Comparison of ENCODE assay signal across 8 mouse cellular contexts in the genomic region with DNA sequence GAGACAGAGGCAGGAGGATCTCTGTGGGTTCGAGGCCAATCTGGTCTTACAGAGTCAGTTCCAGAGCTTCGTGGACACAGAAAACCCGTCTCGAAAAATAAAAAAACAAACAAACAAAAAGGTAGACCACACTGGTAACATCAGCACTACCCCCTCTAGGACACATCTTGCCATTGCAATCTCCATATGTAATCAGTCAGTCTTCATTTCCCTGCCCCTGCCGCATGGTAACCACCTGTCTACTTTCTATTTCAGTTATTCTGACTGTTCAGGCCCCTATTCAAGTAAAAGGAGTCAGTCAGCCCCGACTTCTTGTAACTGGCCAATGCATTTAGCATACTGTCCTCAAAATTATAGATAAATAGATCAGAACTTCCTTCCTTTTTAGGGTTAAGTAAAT. TPM values are rescaled to one million over a fixed set of nuclear protein-coding genes. Genes with fewer than 3 reads are reported as not detected.
A peak's percentile ranks its signal among the peaks of the same experiment; 100 is the strongest.
DNase-seq lines count a peak whose midpoint lies in the region; ATAC-seq and TF ChIP-seq lines count a peak whose summit lies in the region.

No protein-coding gene starts in this region.

- no peaks in the 10 kb centered on the region for H3K9me3 ChIP-seq in heart, embryonic 11.5 days (replicated peaks; ENCODE audit: control insufficient read depth, low read length)
- H3K9me3 ChIP-seq in embryonic facial prominence, embryonic 12.5 days: no peaks in the 10 kb centered on the region
- H3K9me3 ChIP-seq in limb, embryonic 13.5 days: no peaks in the 10 kb centered on the region

- TF ChIP-seq POLR2A in olfactory bulb, adult 2 months (IDR thresholded peaks at IDR 0.05; ENCODE audit: insufficient read depth, low read depth, low read length): no peak

- peaks cover 18% of the 10 kb centered on the region for H3K4me1 ChIP-seq in heart, embryonic 11.5 days (ENCODE audit: control insufficient read depth, insufficient read depth, low read length)
- peaks cover 24% of the 10 kb centered on the region; the same call in 1 of the 2 replicates for H3K4me1 ChIP-seq in embryonic facial prominence, embryonic 12.5 days
- H3K4me1 ChIP-seq in limb, embryonic 13.5 days: peaks cover 29% of the 10 kb centered on the region
- no peaks in the 10 kb centered on the region for H3K4me1 ChIP-seq in olfactory bulb, adult 2 months (ENCODE audit: control insufficient read depth, insufficient read depth, low read length)

- no peak overlapping the region for H3K27ac ChIP-seq in heart, embryonic 11.5 days (ENCODE audit: low read depth, low read length)
- H3K27ac ChIP-seq in embryonic facial prominence, embryonic 12.5 days: no peak overlapping the region
- H3K27ac ChIP-seq in limb, embryonic 13.5 days: no peak overlapping the region
- H3K27ac ChIP-seq in olfactory bulb, adult 2 months (ENCODE audit: insufficient read depth, low read depth, low read length): no peak overlapping the region

- no peak for TF ChIP-seq CTCF in C2C12 (IDR thresholded peaks at IDR 0.05; ENCODE audit: control insufficient read depth, insufficient read depth, insufficient read length)
- TF ChIP-seq CTCF in olfactory bulb, adult 2 months (IDR thresholded peaks at IDR 0.05; ENCODE audit: insufficient read depth, low read depth, low read length): no peak

- H3ac ChIP-seq in C2C12 (ENCODE audit: control insufficient read depth, insufficient read length, low read depth): no peak overlapping the region

- peaks cover 5% of the 10 kb centered on the region; the same call in 1 of the 2 replicates for H3K36me3 ChIP-seq in heart, embryonic 11.5 days (ENCODE audit: control insufficient read depth, insufficient read depth, low read length)
- peaks cover 46% of the 10 kb centered on the region for H3K36me3 ChIP-seq in C2C12 (ENCODE audit: control insufficient read depth, insufficient read depth)
- peaks cover 13% of the 10 kb centered on the region for H3K36me3 ChIP-seq in embryonic facial prominence, embryonic 12.5 days
- H3K36me3 ChIP-seq in limb, embryonic 13.5 days: peaks cover 23% of the 10 kb centered on the region

- H3K79me2 ChIP-seq in C2C12 (ENCODE audit: control insufficient read depth, insufficient read depth): peaks cover 76% of the 10 kb centered on the region

- no peak overlapping the region for H3K9ac ChIP-seq in heart, embryonic 11.5 days (ENCODE audit: low read depth, low read length)
- no peak overlapping the region for H3K9ac ChIP-seq in embryonic facial prominence, embryonic 12.5 days
- H3K9ac ChIP-seq in limb, embryonic 13.5 days: no peak overlapping the region

- H3K4me3 ChIP-seq in heart, embryonic 11.5 days (ENCODE audit: low read depth, low read length): peak overlapping the region; percentile 90
- H3K4me3 ChIP-seq in C2C12 (ENCODE audit: insufficient read depth, poor library complexity, severe bottlenecking): peak overlapping the region; percentile 65
- H3K4me3 ChIP-seq in embryonic facial prominence, embryonic 12.5 days: peak overlapping the region; percentile 57
- peak overlapping the region; percentile 80 for H3K4me3 ChIP-seq in limb, embryonic 13.5 days
- H3K4me3 ChIP-seq in olfactory bulb, adult 2 months (ENCODE audit: insufficient read depth, low read depth, low read length): 0 out of 2 replicates have a peak overlapping the region, but pooled peaks have one; percentile 12

- ATAC-seq in heart, embryonic 11.5 days (replicated peaks; ENCODE audit: insufficient number of reproducible peaks, low FRiP score, low TSS enrichment): no peak
- no peak for ATAC-seq in embryonic facial prominence, embryonic 12.5 days (ENCODE audit: insufficient number of reproducible peaks, insufficient read depth, low FRiP score, low TSS enrichment)
- ATAC-seq in limb, embryonic 13.5 days (ENCODE audit: low FRiP score, low read depth): no peak

- H3K79me3 ChIP-seq in C2C12 (ENCODE audit: low read depth): peaks cover 54% of the 10 kb centered on the region

- no peaks in the 10 kb centered on the region for H3K27me3 ChIP-seq in heart, embryonic 11.5 days (ENCODE audit: control insufficient read depth, insufficient read depth, low read length)
- no peaks in the 10 kb centered on the region for H3K27me3 ChIP-seq in C2C12 (ENCODE audit: control insufficient read depth, insufficient read depth, insufficient read length)
- no peaks in the 10 kb centered on the region for H3K27me3 ChIP-seq in embryonic facial prominence, embryonic 12.5 days
- H3K27me3 ChIP-seq in limb, embryonic 13.5 days: no peaks in the 10 kb centered on the region

- 65% methylated on average over 6 of the region's 6 CpGs for WGBS in heart, embryonic 11.5 days (ENCODE audit: insufficient replicate concordance)
- WGBS in embryonic facial prominence, embryonic 12.5 days: 77% methylated on average over 6 of the region's 6 CpGs
- WGBS in limb, embryonic 13.5 days: 77% methylated on average over 6 of the region's 6 CpGs
- 79% methylated on average over 6 of the region's 6 CpGs for WGBS in olfactory bulb, adult 2 months

- peak overlapping the region; percentile 74 for H3K4me2 ChIP-seq in heart, embryonic 11.5 days
- peak overlapping the region; percentile 42 for H3K4me2 ChIP-seq in embryonic facial prominence, embryonic 12.5 days (replicated peaks)
- H3K4me2 ChIP-seq in limb, embryonic 13.5 days (replicated peaks): peak overlapping the region; percentile 88

- DNase-seq in heart, postnatal 4 days: no peak
- DNase-seq in urinary bladder, postnatal 25 days (ENCODE audit: low spot score): no peak
- DNase-seq in urinary bladder, postnatal 36 days (ENCODE audit: low spot score in 2 of 2): no peak

TF ChIP-seq in C2C12, 6 proteins besides CTCF, POLR2A, EP300 and RAD21:
- TF ChIP-seq MAX (IDR thresholded peaks at IDR 0.05): no peak
- TF ChIP-seq MYOD1 (IDR thresholded peaks at IDR 0.05; ENCODE audit: control insufficient read depth, insufficient read length, low read depth): no peak
- TF ChIP-seq CEBPB (IDR thresholded peaks at IDR 0.05; ENCODE audit: low read depth): no peak
- TF ChIP-seq USF1 (IDR thresholded peaks at IDR 0.05; ENCODE audit: low read depth): no peak
- no peak for TF ChIP-seq FOSL1 (IDR thresholded peaks at IDR 0.05; ENCODE audit: insufficient read depth, low read length, poor library complexity, severe bottlenecking)
- no peak for TF ChIP-seq MYOG (IDR thresholded peaks at IDR 0.05; ENCODE audit: control insufficient read depth, extremely low read depth, insufficient read length)

RNA-seq across cellular contexts. Expression of gene Polr1a, which starts 1.0 kb away (rescaled TPM):
- 21.4 and 24.2 TPM in 2 replicates for polyA plus RNA-seq in heart, embryonic 11.5 days (2014; fragmentation: Nextera tagmentation; extraction: Ambion mirVana)
- total RNA-seq in heart, postnatal 4 days (2021): 10 to 100 TPM; 32.3 to 35.7 TPM
- 35.1 TPM for polyA plus RNA-seq in C2C12 (2012; fragmentation: generic; extraction: Trizol)
- polyA plus RNA-seq in embryonic facial prominence, embryonic 12.5 days (2016; fragmentation: Nextera tagmentation; extraction: Ambion mirVana): 41.7 and 42.7 TPM in 2 replicates
- 37.1 and 37.6 TPM in 2 replicates for polyA plus RNA-seq in limb, embryonic 13.5 days (2015; fragmentation: Nextera tagmentation; extraction: Ambion mirVana)
- not detected in 2 replicates for polyA plus RNA-seq in olfactory bulb, adult 2 months (2012; ENCODE audit: insufficient read depth, insufficient read length, low replicate concordance, missing spikeins)

RNA-seq across cellular contexts. Expression of gene Ptcd3, which starts 1.3 kb away (rescaled TPM):
- polyA plus RNA-seq in heart, embryonic 11.5 days (2014; fragmentation: Nextera tagmentation; extraction: Ambion mirVana): 117 and 121 TPM in 2 replicates
- 100 to 1,000 TPM; 113 to 116 TPM for total RNA-seq in heart, postnatal 4 days (2021)
- 23.6 TPM for polyA plus RNA-seq in C2C12 (2012; fragmentation: generic; extraction: Trizol)
- 122 and 126 TPM in 2 replicates for polyA plus RNA-seq in embryonic facial prominence, embryonic 12.5 days (2016; fragmentation: Nextera tagmentation; extraction: Ambion mirVana)
- polyA plus RNA-seq in limb, embryonic 13.5 days (2015; fragmentation: Nextera tagmentation; extraction: Ambion mirVana): 108 and 110 TPM in 2 replicates
- polyA plus RNA-seq in olfactory bulb, adult 2 months (2012; ENCODE audit: insufficient read depth, insufficient read length, low replicate concordance, missing spikeins): not detected in 2 replicates

Comparison
In these comparisons a context has a peak if more than half of its experiments do, and no peak if none do; other contexts are left out.
1. H3K4me3 ChIP-seq: peak in every context shown above with its lines; median percentile 90 in heart, embryonic 11.5 days; 80 in limb, embryonic 13.5 days; 65 in C2C12; 57 in embryonic facial prominence, embryonic 12.5 days; 12 in olfactory bulb, adult 2 months.